Mouse (Mus musculus) small intestine, adult 2 months (tissue): ENCODE measurements around the gene Ttn.

Experiments used
- CTCF ChIP-seq: fragments of 200-500 bp; IDR thresholded peaks from 2 replicates; pipeline ENCODE4 v1.5.1; 2012; ENCODE audit warnings: low read depth, mild to moderate bottlenecking, control low read depth, inconsistent platforms, low read length, moderate library complexity, mixed read lengths; ENCODE audit not compliant: insufficient replicate concordance, insufficient read length; ENCODE audit errors: extremely low read depth
- POLR2A ChIP-seq: fragments of 200-500 bp; IDR thresholded peaks from 2 replicates; pipeline ENCODE4 v1.6.1; 2012; ENCODE audit warnings: low read depth, mild to moderate bottlenecking, control low read depth, inconsistent platforms, low read length, moderate library complexity

GRCm38 (mm10) chr2:76949774-76950173 lies 32.6 kb downstream of the Ttn start:
- TF ChIP-seq CTCF, result no peak
- no peak for TF ChIP-seq POLR2A
